Mouse (Mus musculus) olfactory bulb, adult 2 months (tissue): ENCODE measurements around the gene Dppa3. TPM values are rescaled to one million over a fixed set of nuclear protein-coding genes. Genes with fewer than 3 reads are reported as not detected.

Experiments
- H3K27ac ChIP-seq: fragments of 200-500 bp; 2 replicates; pipeline ENCODE4 v1.5.1; 2012; ENCODE audit warnings: low read depth, low read length; ENCODE audit not compliant: insufficient read depth
- H3K4me1 ChIP-seq: fragments of 200-500 bp; 2 replicates; pipeline ENCODE4 v1.6.1; 2012; ENCODE audit warnings: low read length; ENCODE audit not compliant: control insufficient read depth, insufficient read depth
- H3K4me3 ChIP-seq: fragments of 200-500 bp; 2 replicates; pipeline ENCODE4 v1.5.1; 2012; ENCODE audit warnings: mild to moderate bottlenecking, low read depth, low read length, moderate library complexity; ENCODE audit not compliant: insufficient read depth
- CTCF ChIP-seq: fragments of 200-500 bp; IDR thresholded peaks from 2 replicates; pipeline ENCODE4 v1.5.1; 2012; ENCODE audit warnings: low read depth, mild to moderate bottlenecking, low read length, moderate library complexity; ENCODE audit not compliant: insufficient read depth
- POLR2A ChIP-seq: fragments of 200-500 bp; IDR thresholded peaks from 2 replicates; pipeline ENCODE4 v1.6.1; 2012; ENCODE audit warnings: mild to moderate bottlenecking, low read depth, low read length, moderate library complexity; ENCODE audit not compliant: insufficient read depth
- WGBS: fragments of 180-500 bp; shearing (Covaris S2); methylation state at CpG from one replicate; pipeline ENCODE4 v1.1.7; 2018; 5-methylcytosine and 5-hydroxymethylcytosine counted together
- polyA plus RNA-seq: library from polyadenylated mRNA; stranded (reverse); fragments of >200 nt; gene quantifications from 2 replicates; pipeline ENCODE4 v1.2.4, GENCODE M21; 2012; ENCODE audit warnings: low replicate concordance; ENCODE audit not compliant: missing spikeins, insufficient read depth, insufficient read length

Dppa3 gene
- polyA plus RNA-seq, 1 experiment: not detected

- Histone ChIP-seq H3K27ac (no peak overlapping the region), H3K4me1 (no peaks in the 10 kb centered on the region), H3K4me3 (no peak overlapping the region)
- no peak for TF ChIP-seq CTCF
- 38% methylated on average over 7 of the region's 7 CpGs for WGBS
Measured at GRCm38 (mm10) chr6:122659567-122659966, 33.4 kb downstream of the Dppa3 start.

GRCm38 (mm10) chr6:122660601-122661379, 34.6 kb downstream of the Dppa3 start:
- TF ChIP-seq POLR2A (no peak), CTCF (no peak)
- WGBS: 40% methylated on average over 8 of the region's 8 CpGs
- no peaks in the 10 kb centered on the region for H3K4me1 ChIP-seq
- H3K27ac ChIP-seq: no peak overlapping the region
- H3K4me3 ChIP-seq: no peak overlapping the region

- WGBS: 57% methylated on average over 22 of the region's 22 CpGs
- Histone ChIP-seq H3K4me3 (no peak overlapping the region), H3K4me1 (no peaks in the 10 kb centered on the region), H3K27ac (no peak overlapping the region)
- TF ChIP-seq POLR2A: no peak
- TF ChIP-seq CTCF: no peak
Measured at GRCm38 (mm10) chr6:122662551-122663264, 36.5 kb downstream of the Dppa3 start.

- no peaks in the 10 kb centered on the region for H3K4me1 ChIP-seq
- no peak for TF ChIP-seq CTCF
- TF ChIP-seq POLR2A: no peak
- no peak overlapping the region for H3K4me3 ChIP-seq
- H3K27ac ChIP-seq: no peak overlapping the region
- WGBS: 59% methylated on average over 14 of the region's 14 CpGs
Measured at GRCm38 (mm10) chr6:122663596-122664206, 37.5 kb downstream of the Dppa3 start.

GRCm38 (mm10) chr6:122665866-122666265, 39.7 kb downstream of the Dppa3 start:
- Histone ChIP-seq H3K4me1 (peaks cover 3% of the 10 kb centered on the region; the same call in 1 of the 2 replicates), H3K4me3 (no peak overlapping the region), H3K27ac (no peak overlapping the region)
- TF ChIP-seq CTCF (no peak), POLR2A (no peak)
- 57% methylated on average over 7 of the region's 7 CpGs for WGBS

GRCm38 (mm10) chr6:122667715-122668114, 41.5 kb downstream of the Dppa3 start:
- Histone ChIP-seq H3K4me1 (peaks cover 3% of the 10 kb centered on the region; the same call in 1 of the 2 replicates), H3K4me3 (no peak overlapping the region), H3K27ac (no peak overlapping the region)
- TF ChIP-seq CTCF (no peak), POLR2A (no peak)
- WGBS: 70% methylated on average over 5 of the region's 5 CpGs

GRCm38 (mm10) chr6:122668823-122669222, 42.6 kb downstream of the Dppa3 start:
- Histone ChIP-seq H3K4me1 (peaks cover 3% of the 10 kb centered on the region; the same call in 1 of the 2 replicates), H3K27ac (no peak overlapping the region), H3K4me3 (no peak overlapping the region)
- 70% methylated on average over 5 of the region's 5 CpGs for WGBS
- TF ChIP-seq CTCF (no peak), POLR2A (no peak)

GRCm38 (mm10) chr6:122669406-122670200, 43.4 kb downstream of the Dppa3 start:
- no peak overlapping the region for H3K27ac ChIP-seq
- H3K4me1 ChIP-seq: peaks cover 3% of the 10 kb centered on the region; the same call in 1 of the 2 replicates
- peak overlapping the region; percentile 27 for H3K4me3 ChIP-seq
- WGBS: 3% methylated on average over 19 of the region's 19 CpGs
- TF ChIP-seq CTCF: peak; percentile 89
- TF ChIP-seq POLR2A: no peak

GRCm38 (mm10) chr6:122670201-122670551, 44.0 kb downstream of the Dppa3 start:
- no peak for TF ChIP-seq POLR2A
- no peak for TF ChIP-seq CTCF
- Histone ChIP-seq H3K4me1 (peaks cover 3% of the 10 kb centered on the region; the same call in 1 of the 2 replicates), H3K4me3 (peak overlapping the region; percentile 27; the same call in 1 of the 2 replicates), H3K27ac (no peak overlapping the region)
- WGBS: 19% methylated on average over 10 of the region's 10 CpGs
